Mouse (Mus musculus) lung, postnatal 4 days (tissue): ENCODE results near the gene Zfp607b.

ENCODE experiments used
- DNase-seq, 2 experiments: peaks; one replicate each; pipeline ENCODE4 v3.0.0; 2021

Zfp607b gene

GRCm38 (mm10) chr7:27688815-27689612 is at the start of gene Zfp607b:
Gene Zfp607b, plus strand, starts transcription at chr7:27689340.
- peak; percentile 92 to 95 for DNase-seq

- no peak for DNase-seq
Observed at GRCm38 (mm10) chr7:27644471-27644870, 44.7 kb upstream of the Zfp607b start.

GRCm38 (mm10) chr7:27646516-27646915 is 42.6 kb upstream of the Zfp607b start:
- DNase-seq, result no peak

GRCm38 (mm10) chr7:27647281-27648002 is 41.7 kb upstream of the Zfp607b start:
- no peak for DNase-seq

GRCm38 (mm10) chr7:27649723-27650122 is 39.4 kb upstream of the Zfp607b start:
- DNase-seq, result no peak

- DNase-seq, result peak; percentile 62 to 79
Observed at GRCm38 (mm10) chr7:27650949-27651348, 38.2 kb upstream of the Zfp607b start.

GRCm38 (mm10) chr7:27653681-27654437 is 35.3 kb upstream of the Zfp607b start, which contains the start of gene Ttc9b:
Gene Ttc9b, plus strand, starts transcription at chr7:27653915.
- peak; percentile 63 to 70 for DNase-seq

- DNase-seq, result peak in 1 of 2 experiments; percentile 19
Observed at GRCm38 (mm10) chr7:27654607-27655276, 34.4 kb upstream of the Zfp607b start.

GRCm38 (mm10) chr7:27655545-27655944 is 33.6 kb upstream of the Zfp607b start:
- no peak for DNase-seq

GRCm38 (mm10) chr7:27656600-27656999 is 32.5 kb upstream of the Zfp607b start:
- no peak for DNase-seq

- no peak for DNase-seq
Observed at GRCm38 (mm10) chr7:27657824-27658395, 31.2 kb upstream of the Zfp607b start.

- DNase-seq, result no peak
Observed at GRCm38 (mm10) chr7:27658712-27659663, 30.2 kb upstream of the Zfp607b start.

GRCm38 (mm10) chr7:27662038-27662437 is 27.1 kb upstream of the Zfp607b start:
- no peak for DNase-seq

GRCm38 (mm10) chr7:27673064-27673574 is 16.0 kb upstream of the Zfp607b start:
- DNase-seq, result no peak

GRCm38 (mm10) chr7:27673575-27674131 is 15.5 kb upstream of the Zfp607b start:
- DNase-seq, result peak; percentile 31 to 51

GRCm38 (mm10) chr7:27674195-27674521 is 15.0 kb upstream of the Zfp607b start:
- DNase-seq, result no peak

- DNase-seq, result peak; percentile 93 to 95
Observed at GRCm38 (mm10) chr7:27674522-27675221, 14.5 kb upstream of the Zfp607b start, which contains the start of gene Map3k10. Gene Map3k10, minus strand, starts transcription at chr7:27674598.

- DNase-seq, result no peak
Observed at GRCm38 (mm10) chr7:27675222-27675612, 13.9 kb upstream of the Zfp607b start.

GRCm38 (mm10) chr7:27683218-27683617 is 5.9 kb upstream of the Zfp607b start:
- DNase-seq, result no peak

- DNase-seq, result no peak
Observed at GRCm38 (mm10) chr7:27685220-27685619, 3.9 kb upstream of the Zfp607b start.
